Mouse (Mus musculus): Measurements from ENCODE around the gene Dlk2. TPM values are rescaled to one million over a fixed set of nuclear protein-coding genes. Genes with fewer than 3 reads are reported as not detected.

Gene Dlk2
- total RNA-seq, 2 experiments from 2014 or later, result 0.35 to 0.79 TPM

DNA sequence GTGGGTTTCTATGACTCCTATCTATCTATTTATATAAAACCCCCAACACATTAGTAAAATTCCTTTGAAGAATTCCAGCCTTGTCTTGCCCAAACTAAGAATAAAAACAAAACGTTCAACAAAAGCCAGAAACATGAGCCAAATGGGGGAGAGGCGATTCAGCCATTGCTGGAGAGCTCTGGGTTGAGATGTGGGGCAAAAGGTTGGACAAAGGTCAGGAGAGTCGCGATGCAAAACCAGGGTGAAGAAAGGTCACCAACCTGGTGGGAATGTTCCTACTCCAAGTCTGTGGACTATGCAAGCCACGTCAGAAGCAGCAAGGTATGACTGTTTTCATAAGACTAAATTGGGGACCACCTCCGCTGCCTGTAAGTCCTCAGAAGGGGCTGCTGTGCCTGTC lies 23.3 kb downstream of the Dlk2 start:
- no peak for DNase-seq

DNA sequence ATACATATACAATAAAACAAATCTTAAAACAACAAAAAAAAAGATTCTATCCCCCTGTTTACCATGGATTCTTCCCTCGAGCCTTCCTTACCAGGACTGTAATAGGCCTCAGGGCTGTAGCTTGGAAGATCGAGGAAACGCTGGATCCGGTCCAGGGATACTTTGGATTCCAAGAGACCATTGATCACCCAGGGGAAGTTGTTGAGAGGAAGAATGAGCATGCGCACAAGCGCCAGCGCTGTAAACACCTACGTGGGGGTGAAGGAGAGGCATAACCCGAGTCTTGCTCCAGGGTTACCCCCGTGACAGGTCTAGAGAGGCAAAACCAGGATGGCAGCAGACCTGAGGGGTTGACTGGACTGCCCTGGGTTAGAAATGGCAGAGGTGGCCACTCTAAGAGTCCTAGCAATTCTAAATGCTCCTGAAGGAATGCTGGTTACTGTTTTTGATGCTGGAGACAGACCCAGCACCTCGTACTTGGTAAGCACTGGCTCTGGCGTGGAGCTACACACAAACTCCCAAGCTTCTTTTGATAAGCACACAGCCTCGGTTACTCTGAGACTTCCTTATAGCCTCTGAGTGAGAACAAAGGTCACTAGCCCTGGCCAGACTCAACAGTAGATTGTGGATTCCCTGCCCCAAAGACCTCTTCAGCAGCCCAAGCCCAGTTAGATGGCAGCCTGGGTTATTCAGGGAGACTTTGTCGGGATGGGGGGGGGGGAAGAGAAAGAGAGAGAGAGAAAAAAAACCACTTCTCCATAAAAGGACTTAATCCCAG lies 25.0 kb downstream of the Dlk2 start:
- no peak for DNase-seq

DNA sequence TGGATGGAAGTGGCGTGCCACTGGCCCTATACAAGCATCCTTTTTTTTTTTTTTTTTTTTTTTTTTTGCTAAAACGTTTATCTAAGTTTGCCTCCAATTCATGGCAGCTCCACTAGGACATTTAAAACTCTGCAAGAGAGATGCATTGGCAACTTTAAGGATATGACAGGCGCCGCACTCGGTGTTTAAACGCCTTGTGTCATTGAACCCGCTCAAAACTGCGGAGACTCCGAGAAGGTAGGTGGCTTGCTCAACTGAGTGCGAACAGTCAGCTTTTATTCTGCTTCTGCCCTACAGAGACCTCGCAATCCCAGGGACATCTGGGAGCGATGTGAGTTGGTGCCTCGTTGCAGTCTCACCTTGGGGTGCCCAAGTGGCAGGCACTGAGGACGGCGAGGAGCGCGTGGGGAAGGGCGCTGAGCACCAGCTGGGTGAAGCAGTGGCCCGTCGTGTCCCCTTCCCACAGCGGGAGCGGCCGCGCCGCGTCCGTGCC lies 30.2 kb downstream of the Dlk2 start:
- no peak for DNase-seq

DNA sequence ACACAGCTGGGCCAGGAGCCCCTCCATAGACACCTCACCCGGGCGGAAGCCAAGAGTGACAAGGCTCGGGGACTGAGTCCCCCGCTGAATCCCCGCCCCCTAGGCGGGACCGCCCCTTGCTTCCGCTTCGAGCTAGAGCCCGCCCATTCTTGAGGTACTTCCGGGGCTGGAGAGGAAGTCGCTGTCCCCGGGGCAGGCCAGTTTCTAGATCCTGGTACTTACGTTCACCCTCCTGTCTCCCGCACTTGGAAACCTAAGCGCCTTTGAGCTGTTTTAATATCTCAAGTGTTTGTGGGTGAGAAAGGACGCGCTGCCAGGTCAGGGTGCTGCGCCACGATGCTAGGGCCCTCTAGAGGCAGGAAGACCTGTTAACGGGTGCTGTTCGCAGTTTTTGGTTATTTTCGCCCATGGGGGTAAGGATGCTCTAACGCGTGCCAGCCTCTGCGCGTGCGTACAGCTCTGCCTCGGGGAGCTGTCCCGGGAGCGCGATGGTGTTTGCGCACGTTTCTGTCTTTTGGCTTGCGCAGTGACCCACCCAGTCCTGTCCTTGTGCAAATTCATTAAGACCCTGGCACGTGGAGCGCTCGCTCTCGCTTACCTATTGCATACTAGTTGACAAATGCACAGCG lies 30.8 kb downstream of the Dlk2 start, which contains the start of gene Abcc10:
TSS of gene Abcc10 (minus strand) at position 447 of the 629 bp plus-strand sequence.
- peak; percentile 93 for DNase-seq

DNA sequence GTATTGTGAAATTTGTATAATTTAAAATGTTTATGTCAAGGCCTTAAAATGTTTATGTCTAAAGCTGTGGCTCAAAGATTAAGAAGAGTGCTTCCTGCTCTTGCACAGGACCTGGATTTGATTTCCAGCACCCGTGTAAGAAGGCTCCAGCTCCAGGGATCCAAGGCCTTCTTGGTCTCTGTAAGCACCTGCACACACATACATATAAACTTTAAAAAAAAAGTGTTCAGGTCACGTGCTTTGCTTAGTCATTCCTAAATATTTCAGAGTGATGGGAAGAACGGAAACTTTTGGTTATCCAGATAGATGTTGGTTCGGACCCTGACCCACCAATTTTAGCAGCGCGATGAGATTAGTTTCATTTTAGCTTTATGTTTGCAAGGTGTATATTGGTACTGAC lies 31.5 kb downstream of the Dlk2 start:
- no peak for DNase-seq

DNA sequence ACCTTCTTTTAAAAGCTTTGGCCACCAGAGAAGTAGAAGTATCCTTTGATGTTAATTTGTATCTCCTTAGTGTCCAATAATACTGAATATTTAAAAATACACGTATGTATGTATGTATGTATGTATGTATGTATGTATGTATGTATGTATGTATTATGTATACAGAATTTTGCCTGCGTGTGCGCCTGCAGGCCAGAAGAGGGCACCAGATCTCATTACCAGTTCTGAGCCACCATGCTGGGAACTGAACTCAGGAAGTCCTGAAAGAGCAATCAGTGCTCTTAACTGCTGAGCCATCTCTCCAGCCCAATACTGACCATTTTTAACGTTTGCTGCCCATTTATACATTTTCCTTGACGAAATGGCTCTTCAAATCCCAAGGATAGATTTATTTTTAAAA lies 39.3 kb downstream of the Dlk2 start:
- DNase-seq, result no peak

DNA sequence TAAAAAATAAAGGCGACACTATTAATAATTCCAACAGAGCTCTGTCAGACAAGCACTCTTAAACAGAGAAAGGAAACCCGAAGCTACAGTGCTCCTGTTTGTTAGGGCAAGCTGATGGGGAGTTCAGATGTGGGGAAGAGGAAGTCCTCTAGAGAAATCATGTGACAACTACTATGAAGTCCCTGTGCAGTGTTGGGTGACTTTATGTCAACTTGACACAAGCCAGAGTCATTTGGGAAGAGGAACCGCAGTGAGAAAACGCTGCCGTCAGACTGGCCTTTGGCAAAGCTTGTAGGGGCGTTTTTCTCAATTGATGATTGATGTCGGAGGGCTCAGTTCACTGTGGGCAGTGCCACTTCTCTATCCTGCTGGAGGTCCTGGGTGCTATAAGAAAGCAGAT lies 44.0 kb downstream of the Dlk2 start:
- DNase-seq, result no peak

DNA sequence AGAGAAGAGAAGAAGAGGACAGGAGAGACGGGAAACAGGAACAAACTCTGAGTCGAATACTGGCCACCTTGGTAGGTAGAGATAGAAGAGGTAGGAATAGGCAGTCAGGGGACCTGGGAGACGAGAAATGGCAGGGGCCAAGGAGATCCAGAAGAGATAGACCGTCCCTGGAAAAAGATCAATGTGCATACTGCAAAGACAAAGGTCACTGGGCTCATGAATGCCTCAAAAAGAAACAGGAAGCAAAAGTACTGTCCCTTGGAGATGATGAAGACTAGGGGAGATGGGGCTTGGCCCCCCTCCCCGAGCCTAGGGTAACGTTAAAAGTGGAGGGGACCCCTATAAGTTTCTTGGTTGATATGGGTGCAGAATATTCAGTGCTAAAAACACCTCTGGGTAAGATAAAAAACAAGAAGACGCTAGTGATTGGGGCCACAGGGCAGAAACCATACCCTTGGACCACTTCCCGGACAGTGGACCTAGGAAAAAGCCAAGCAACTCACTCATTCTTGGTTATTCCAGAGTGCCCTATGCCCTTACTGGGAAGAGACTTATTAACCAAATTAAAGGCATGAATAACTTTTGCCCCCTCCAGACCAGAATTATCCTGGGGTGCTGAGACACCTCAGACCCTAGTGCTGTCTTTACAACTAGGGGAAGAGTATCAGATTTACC lies 53.9 kb downstream of the Dlk2 start:
- DNase-seq, result no peak

Other genes starting within 250 kb of the Dlk2 start
- gene Mrps18a, start 186.4 kb upstream of the Dlk2 start, total RNA-seq (2021), result 10 to 100 TPM; 62.6 to 63.8 TPM
- under 1 TPM; 0.49 to 0.84 TPM for gene Rsph9, start 153.2 kb upstream of the Dlk2 start, total RNA-seq (2021)
- 10 to 100 TPM; 14.0 to 14.7 TPM for gene Mad2l1bp, start 143.9 kb upstream of the Dlk2 start, total RNA-seq (2021)
- gene Gtpbp2, start 136.4 kb upstream of the Dlk2 start, total RNA-seq (2021), result 10 to 100 TPM; 44.9 to 59.2 TPM
- 10 to 100 TPM; 13.7 to 14.9 TPM for gene Polh, start 94.8 kb upstream of the Dlk2 start, total RNA-seq (2021)
- gene Xpo5, start 94.6 kb upstream of the Dlk2 start, total RNA-seq (2021), result 10 to 100 TPM; 15.8 to 18.8 TPM
- gene Polr1c, start 49.4 kb upstream of the Dlk2 start, total RNA-seq (2021), result 10 to 100 TPM; 18.5 to 21.8 TPM
- gene Yipf3, start 49.3 kb upstream of the Dlk2 start, total RNA-seq (2021), result 10 to 100 TPM; 53.6 to 66.6 TPM
- under 1 TPM; 0.54 to 0.79 TPM for gene Lrrc73, start 43.9 kb upstream of the Dlk2 start, total RNA-seq (2021)
- gene Tjap1, start 14.4 kb upstream of the Dlk2 start, total RNA-seq (2021), result 10 to 100 TPM; 42.3 to 64.0 TPM
- 1 to 10 TPM; 3.5 to 4.2 TPM for gene Abcc10, start 30.9 kb downstream of the Dlk2 start, total RNA-seq (2021)
- gene Zfp318, start 86.3 kb downstream of the Dlk2 start, total RNA-seq (2021), result 10 to 100 TPM; 17.5 to 24.1 TPM
- 1 to 10 TPM; 1.9 to 2.0 TPM for gene Crip3, start 131.5 kb downstream of the Dlk2 start, total RNA-seq (2021)
- gene Slc22a7, start 141.0 kb downstream of the Dlk2 start, total RNA-seq (2021), result under 1 TPM in 1 of 2 experiments, not detected in 1; 0.36 TPM
- gene Ttbk1, start 190.3 kb downstream of the Dlk2 start, total RNA-seq (2021), result 1 to 10 TPM; 3.9 to 4.5 TPM
- gene Dnph1, start 199.3 kb downstream of the Dlk2 start, total RNA-seq (2021), result 1 to 10 TPM; 4.9 to 5.2 TPM
- gene Cul9, start 249.0 kb downstream of the Dlk2 start, total RNA-seq (2021), result 10 to 100 TPM; 11.3 to 11.5 TPM

Data from gastrocnemius, postnatal 10 days (tissue).